Mouse (Mus musculus): Measurements from ENCODE around the gene Ass1. TPM values are rescaled to one million over a fixed set of nuclear protein-coding genes. Genes with fewer than 3 reads are reported as not detected.
A peak's percentile ranks its signal among the peaks of the same experiment; 100 is the strongest.

Ass1 gene
- polyA plus RNA-seq, 1 experiment from 2014 or later: 212 TPM

- ATAC-seq (ENCODE audit: insufficient read depth, low FRiP score): no peak
- Histone ChIP-seq H3K36me3 (ENCODE audit: control insufficient read depth, insufficient read depth, low read length) (no peaks in the 10 kb centered on the region), H3K4me1 (ENCODE audit: control insufficient read depth, insufficient read depth, low read length) (peaks cover 17% of the 10 kb centered on the region), H3K9ac (ENCODE audit: low read length) (no peak overlapping the region), H3K4me2 (ENCODE audit: low read depth, low read length) (no peak overlapping the region), H3K27me3 (ENCODE audit: control insufficient read depth, insufficient read depth, low read length) (no peaks in the 10 kb centered on the region), H3K4me3 (replicated peaks; ENCODE audit: low read length) (no peak overlapping the region), H3K27ac (ENCODE audit: low read length) (no peak overlapping the region), H3K9me3 (replicated peaks; ENCODE audit: control insufficient read depth, low read length) (no peaks in the 10 kb centered on the region)
- WGBS: 78% methylated on average over 4 of the region's 4 CpGs
These were observed 24.0 kb upstream of the Ass1 start for GRCm38 (mm10) chr2:31446036-31446435.

- Histone ChIP-seq H3K4me3 (replicated peaks; ENCODE audit: low read length) (no peak overlapping the region), H3K36me3 (ENCODE audit: control insufficient read depth, insufficient read depth, low read length) (no peaks in the 10 kb centered on the region), H3K27ac (ENCODE audit: low read length) (no peak overlapping the region), H3K4me1 (ENCODE audit: control insufficient read depth, insufficient read depth, low read length) (peaks cover 19% of the 10 kb centered on the region), H3K27me3 (ENCODE audit: control insufficient read depth, insufficient read depth, low read length) (no peaks in the 10 kb centered on the region), H3K4me2 (ENCODE audit: low read depth, low read length) (no peak overlapping the region), H3K9me3 (replicated peaks; ENCODE audit: control insufficient read depth, low read length) (no peaks in the 10 kb centered on the region), H3K9ac (ENCODE audit: low read length) (no peak overlapping the region)
- 60% methylated on average over 4 of the region's 4 CpGs for WGBS
- ATAC-seq (ENCODE audit: insufficient read depth, low FRiP score): no peak
These were observed 23.6 kb upstream of the Ass1 start for GRCm38 (mm10) chr2:31446456-31446855.

DNA sequence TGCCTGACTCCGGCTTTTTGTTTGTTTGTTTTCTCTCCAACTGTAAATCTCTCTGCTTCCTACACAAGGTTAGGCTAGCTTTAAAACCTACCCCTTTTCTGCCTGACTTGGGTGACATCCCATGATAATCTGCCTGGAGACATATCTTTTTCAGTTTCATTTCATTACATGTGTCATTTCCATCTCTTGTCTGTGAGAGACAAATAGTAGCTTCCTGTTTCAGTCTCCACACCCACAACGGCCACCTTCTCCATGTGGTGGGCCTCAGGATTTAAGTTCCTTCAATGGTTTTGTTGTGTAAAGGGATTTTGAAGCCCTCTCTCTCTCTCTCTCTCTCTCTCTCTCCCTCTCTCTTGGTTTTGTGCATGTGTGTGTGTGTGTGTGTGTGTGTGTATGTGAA lies 22.5 kb upstream of the Ass1 start:
- Histone ChIP-seq H3K9me3 (replicated peaks; ENCODE audit: control insufficient read depth, low read length) (no peaks in the 10 kb centered on the region), H3K9ac (ENCODE audit: low read length) (no peak overlapping the region), H3K27me3 (ENCODE audit: control insufficient read depth, insufficient read depth, low read length) (no peaks in the 10 kb centered on the region), H3K4me1 (ENCODE audit: control insufficient read depth, insufficient read depth, low read length) (peaks cover 25% of the 10 kb centered on the region), H3K4me2 (ENCODE audit: low read depth, low read length) (no peak overlapping the region), H3K4me3 (replicated peaks; ENCODE audit: low read length) (no peak overlapping the region), H3K27ac (ENCODE audit: low read length) (no peak overlapping the region), H3K36me3 (ENCODE audit: control insufficient read depth, insufficient read depth, low read length) (no peaks in the 10 kb centered on the region)
- no peak for ATAC-seq (ENCODE audit: insufficient read depth, low FRiP score)
- 69% methylated on average over 2 of the region's 2 CpGs for WGBS

- WGBS: 53% methylated on average over 3 of the region's 3 CpGs
- H3K9ac ChIP-seq (ENCODE audit: low read length): no peak overlapping the region
These were observed 21.1 kb upstream of the Ass1 start for GRCm38 (mm10) chr2:31448756-31449440.

GRCm38 (mm10) chr2:31449441-31449815 lies 20.6 kb upstream of the Ass1 start:
- Histone ChIP-seq H3K27ac (ENCODE audit: low read length) (peak overlapping the region; percentile 12; the same call in 1 of the 2 replicates), H3K4me2 (ENCODE audit: low read depth, low read length) (no peak overlapping the region), H3K9me3 (replicated peaks; ENCODE audit: control insufficient read depth, low read length) (no peaks in the 10 kb centered on the region), H3K4me1 (ENCODE audit: control insufficient read depth, insufficient read depth, low read length) (peaks cover 43% of the 10 kb centered on the region), H3K36me3 (ENCODE audit: control insufficient read depth, insufficient read depth, low read length) (no peaks in the 10 kb centered on the region), H3K4me3 (replicated peaks; ENCODE audit: low read length) (no peak overlapping the region), H3K27me3 (ENCODE audit: control insufficient read depth, insufficient read depth, low read length) (no peaks in the 10 kb centered on the region), H3K9ac (ENCODE audit: low read length) (no peak overlapping the region)
- ATAC-seq (ENCODE audit: insufficient read depth, low FRiP score): peak; percentile 16; the same call in 1 of the 2 replicates
- 43% methylated on average over 4 of the region's 4 CpGs for WGBS

More at GRCm38 (mm10) chr2:31448756-31449440, 21.1 kb upstream of the Ass1 start:
- no peak for ATAC-seq (ENCODE audit: insufficient read depth, low FRiP score)
- Histone ChIP-seq H3K36me3 (ENCODE audit: control insufficient read depth, insufficient read depth, low read length) (no peaks in the 10 kb centered on the region), H3K4me1 (ENCODE audit: control insufficient read depth, insufficient read depth, low read length) (peaks cover 38% of the 10 kb centered on the region), H3K4me2 (ENCODE audit: low read depth, low read length) (no peak overlapping the region), H3K27me3 (ENCODE audit: control insufficient read depth, insufficient read depth, low read length) (no peaks in the 10 kb centered on the region), H3K27ac (ENCODE audit: low read length) (peak overlapping the region; percentile 12; the same call in 1 of the 2 replicates), H3K9me3 (replicated peaks; ENCODE audit: control insufficient read depth, low read length) (no peaks in the 10 kb centered on the region), H3K4me3 (replicated peaks; ENCODE audit: low read length) (no peak overlapping the region)

GRCm38 (mm10) chr2:31449902-31450301 lies 20.1 kb upstream of the Ass1 start:
- no peaks in the 10 kb centered on the region for H3K36me3 ChIP-seq (ENCODE audit: control insufficient read depth, insufficient read depth, low read length)
- WGBS: 88% methylated on average over 4 of the region's 4 CpGs
- H3K27me3 ChIP-seq (ENCODE audit: control insufficient read depth, insufficient read depth, low read length): no peaks in the 10 kb centered on the region
- H3K9me3 ChIP-seq (replicated peaks; ENCODE audit: control insufficient read depth, low read length): no peaks in the 10 kb centered on the region
- H3K27ac ChIP-seq (ENCODE audit: low read length): no peak overlapping the region
- H3K4me3 ChIP-seq (replicated peaks; ENCODE audit: low read length): no peak overlapping the region
- H3K9ac ChIP-seq (ENCODE audit: low read length): no peak overlapping the region
- ATAC-seq (ENCODE audit: insufficient read depth, low FRiP score): no peak
- H3K4me1 ChIP-seq (ENCODE audit: control insufficient read depth, insufficient read depth, low read length): peaks cover 48% of the 10 kb centered on the region
- H3K4me2 ChIP-seq (ENCODE audit: low read depth, low read length): no peak overlapping the region

DNA sequence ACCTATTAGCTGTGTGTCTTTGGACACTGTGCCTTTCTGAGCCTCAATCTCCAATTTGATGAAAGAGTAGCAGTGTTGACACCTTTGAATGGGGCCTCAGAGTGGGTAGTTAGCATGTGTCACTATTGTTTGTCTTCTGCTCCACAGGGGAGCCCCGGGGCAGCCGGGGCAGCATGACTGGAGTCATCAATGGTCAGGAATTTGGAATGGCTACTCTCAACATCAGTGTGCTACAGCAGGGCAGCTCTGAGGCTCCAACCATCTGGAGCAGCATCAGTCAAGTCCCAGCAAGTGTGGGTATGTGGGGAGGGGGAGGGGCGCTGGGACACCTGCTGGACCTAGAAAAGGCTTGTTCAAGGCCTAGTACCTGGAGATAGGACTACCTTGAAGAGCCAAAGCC lies 19.3 kb upstream of the Ass1 start:
- H3K4me3 ChIP-seq (replicated peaks; ENCODE audit: low read length): no peak overlapping the region
- no peak overlapping the region for H3K9ac ChIP-seq (ENCODE audit: low read length)
- WGBS: 51% methylated on average over 3 of the region's 3 CpGs
- H3K9me3 ChIP-seq (replicated peaks; ENCODE audit: control insufficient read depth, low read length): no peaks in the 10 kb centered on the region
- peaks cover 49% of the 10 kb centered on the region for H3K4me1 ChIP-seq (ENCODE audit: control insufficient read depth, insufficient read depth, low read length)
- H3K36me3 ChIP-seq (ENCODE audit: control insufficient read depth, insufficient read depth, low read length): no peaks in the 10 kb centered on the region
- no peaks in the 10 kb centered on the region for H3K27me3 ChIP-seq (ENCODE audit: control insufficient read depth, insufficient read depth, low read length)
- no peak overlapping the region for H3K4me2 ChIP-seq (ENCODE audit: low read depth, low read length)
- ATAC-seq (ENCODE audit: insufficient read depth, low FRiP score): no peak
- no peak overlapping the region for H3K27ac ChIP-seq (ENCODE audit: low read length)

DNA sequence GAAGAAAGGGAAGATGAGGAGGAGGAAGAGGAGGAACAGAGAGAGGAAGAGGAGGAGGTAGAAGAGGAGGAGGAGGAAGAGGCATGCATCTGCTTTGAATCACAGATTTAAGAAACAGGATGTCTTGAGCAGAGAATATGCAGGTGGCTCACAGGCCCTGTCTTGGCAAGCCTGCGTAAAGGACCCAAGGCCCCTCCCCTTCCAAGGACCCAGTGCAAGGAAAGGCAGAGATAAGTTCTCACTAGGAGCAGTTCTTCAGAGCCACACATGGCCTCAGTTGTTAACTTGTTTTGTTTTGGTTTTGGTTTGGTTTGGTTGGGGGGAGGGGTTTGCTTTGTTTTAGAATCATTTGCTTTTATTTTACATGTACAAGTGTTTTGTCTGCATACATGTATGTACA lies 18.5 kb upstream of the Ass1 start:
- WGBS: 26% methylated on average over 1 of the region's 1 CpGs
- Histone ChIP-seq H3K9me3 (replicated peaks; ENCODE audit: control insufficient read depth, low read length) (no peaks in the 10 kb centered on the region), H3K27me3 (ENCODE audit: control insufficient read depth, insufficient read depth, low read length) (no peaks in the 10 kb centered on the region), H3K4me3 (replicated peaks; ENCODE audit: low read length) (no peak overlapping the region), H3K4me1 (ENCODE audit: control insufficient read depth, insufficient read depth, low read length) (peaks cover 54% of the 10 kb centered on the region), H3K9ac (ENCODE audit: low read length) (no peak overlapping the region), H3K27ac (ENCODE audit: low read length) (no peak overlapping the region), H3K4me2 (ENCODE audit: low read depth, low read length) (no peak overlapping the region), H3K36me3 (ENCODE audit: control insufficient read depth, insufficient read depth, low read length) (no peaks in the 10 kb centered on the region)
- no peak for ATAC-seq (ENCODE audit: insufficient read depth, low FRiP score)

- WGBS: 66% methylated on average over 13 of the region's 13 CpGs
- peak overlapping the region; percentile 87 for H3K27ac ChIP-seq (ENCODE audit: low read length)
- H3K4me1 ChIP-seq (ENCODE audit: control insufficient read depth, insufficient read depth, low read length): peaks cover 54% of the 10 kb centered on the region
- H3K27me3 ChIP-seq (ENCODE audit: control insufficient read depth, insufficient read depth, low read length): no peaks in the 10 kb centered on the region
- H3K4me3 ChIP-seq (replicated peaks; ENCODE audit: low read length): no peak overlapping the region
- peak overlapping the region; percentile 50; the same call in 1 of the 2 replicates for H3K9ac ChIP-seq (ENCODE audit: low read length)
- no peaks in the 10 kb centered on the region for H3K36me3 ChIP-seq (ENCODE audit: control insufficient read depth, insufficient read depth, low read length)
- no peaks in the 10 kb centered on the region for H3K9me3 ChIP-seq (replicated peaks; ENCODE audit: control insufficient read depth, low read length)
- no peak for ATAC-seq (ENCODE audit: insufficient read depth, low FRiP score)
- H3K4me2 ChIP-seq (ENCODE audit: low read depth, low read length): 0 out of 2 replicates have a peak overlapping the region, but pooled peaks have one; percentile 0
These were observed 17.0 kb upstream of the Ass1 start for GRCm38 (mm10) chr2:31453011-31453410.
